Mouse (Mus musculus): ENCODE results near the gene Gm28047.

- no peak for TF ChIP-seq CTCF (IDR thresholded peaks at IDR 0.05; ENCODE audit: low read depth, low read length)
- TF ChIP-seq POLR2A (IDR thresholded peaks at IDR 0.05; ENCODE audit: extremely low read depth, insufficient read depth, low read length): no peak
These were observed 34.3 kb downstream of the Gm28047 start for GRCm38 (mm10) chr15:102590567-102590966.

Measured in liver, adult 2 months (tissue).